Mouse (Mus musculus) forebrain, embryonic 12.5 days (tissue): ENCODE results near the gene Pnn. TPM values are rescaled to one million over a fixed set of nuclear protein-coding genes. Genes with fewer than 3 reads are reported as not detected.

Experiments used
- ATAC-seq: fragments of 200-750 bp; cut with Nextera tagmentation; 2 replicates; pipeline ENCODE4 v1.8.0; 2017; ENCODE audit warnings: moderate TSS enrichment; ENCODE audit not compliant: low FRiP score
- H3K27ac ChIP-seq: fragments of 300-500 bp; sonication (generic); 2 replicates; pipeline ENCODE4 v1.5.1; 2016; ENCODE audit warnings: mild to moderate bottlenecking
- H3K27me3 ChIP-seq: fragments of 300-500 bp; sonication (generic); 2 replicates; pipeline ENCODE4 v1.6.1; 2016; ENCODE audit warnings: mild to moderate bottlenecking
- H3K36me3 ChIP-seq: fragments of 300-500 bp; sonication (generic); replicated peaks from 2 replicates; pipeline ENCODE4 v1.6.1; 2016; ENCODE audit warnings: mild to moderate bottlenecking
- H3K4me1 ChIP-seq: fragments of 300-500 bp; sonication (generic); 2 replicates; pipeline ENCODE4 v1.6.1; 2016
- H3K4me2 ChIP-seq: fragments of 300-500 bp; sonication (generic); 2 replicates; pipeline ENCODE4 v1.6.1; 2016; ENCODE audit warnings: mild to moderate bottlenecking, moderate library complexity
- H3K4me3 ChIP-seq: fragments of 300-500 bp; sonication (generic); replicated peaks from 2 replicates; pipeline ENCODE4 v1.5.1; 2016; ENCODE audit warnings: mild to moderate bottlenecking
- H3K9ac ChIP-seq: fragments of 300-500 bp; sonication (generic); 2 replicates; pipeline ENCODE4 v1.6.1; 2016; ENCODE audit warnings: mild to moderate bottlenecking
- H3K9me3 ChIP-seq: fragments of 300-500 bp; sonication (generic); 2 replicates; pipeline ENCODE4 v1.6.1; 2016
- WGBS: fragments of 180-500 bp; shearing (Covaris S2); methylation state at CpG from one replicate; pipeline ENCODE4 v1.1.7; 2016; 5-methylcytosine and 5-hydroxymethylcytosine counted together
- polyA plus RNA-seq: library from polyadenylated mRNA; unstranded; fragments of >200 nt; fragmentation: Nextera tagmentation; extraction: Ambion mirVana; gene quantifications from 2 replicates; pipeline ENCODE4 v1.2.1, GENCODE M21; 2016

The Pnn gene
- polyA plus RNA-seq, result 130 and 134 TPM in 2 replicates

DNA sequence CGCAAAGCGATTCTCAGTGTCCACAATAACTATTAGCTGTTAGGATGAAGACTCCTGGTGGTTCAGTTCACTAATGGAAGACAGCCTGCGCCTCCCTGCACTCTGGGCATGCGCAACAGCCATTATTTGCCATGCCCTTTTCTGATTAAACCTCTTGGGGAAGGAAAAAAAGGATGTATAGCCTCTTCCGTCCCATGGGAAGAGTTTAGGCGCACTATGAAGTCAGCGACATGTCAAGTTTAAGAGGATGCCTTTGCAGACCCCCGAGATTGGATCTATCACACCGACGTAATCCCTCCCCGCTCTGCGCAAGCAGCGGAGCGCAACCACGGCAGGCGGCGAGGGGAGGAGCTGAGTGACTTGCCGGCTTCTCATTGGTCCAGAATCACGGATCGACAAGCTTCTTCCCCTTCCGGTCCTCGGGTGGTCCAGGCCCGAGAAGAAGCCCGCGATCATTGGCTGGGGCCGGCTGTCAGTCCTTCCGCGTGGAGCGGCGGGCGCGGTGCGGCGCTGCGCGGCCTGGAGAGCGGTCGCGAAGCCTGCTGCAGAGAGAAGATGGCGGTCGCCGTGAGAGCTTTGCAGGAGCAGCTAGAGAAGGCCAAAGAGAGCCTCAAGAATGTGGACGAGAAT lies at the start of gene Pnn:
Gene Pnn (plus strand): TSS at position 437 of the 630 bp plus-strand sequence.
- Histone ChIP-seq H3K4me3 (peak within 1 kb of the TSS; percentile 99), H3K9me3 (no peaks in the 10 kb centered on the region), H3K27ac (peak within 1 kb of the TSS; percentile 89), H3K4me2 (peak within 1 kb of the TSS; percentile 61), H3K4me1 (peaks cover 14% of the 10 kb centered on the region), H3K9ac (peak within 1 kb of the TSS; percentile 97), H3K27me3 (no peaks in the 10 kb centered on the region), H3K36me3 (peaks cover 34% of the 10 kb centered on the region)
- WGBS, result under 1% methylated on average over 43 of the region's 43 CpGs
- ATAC-seq, result peak; percentile 99

DNA sequence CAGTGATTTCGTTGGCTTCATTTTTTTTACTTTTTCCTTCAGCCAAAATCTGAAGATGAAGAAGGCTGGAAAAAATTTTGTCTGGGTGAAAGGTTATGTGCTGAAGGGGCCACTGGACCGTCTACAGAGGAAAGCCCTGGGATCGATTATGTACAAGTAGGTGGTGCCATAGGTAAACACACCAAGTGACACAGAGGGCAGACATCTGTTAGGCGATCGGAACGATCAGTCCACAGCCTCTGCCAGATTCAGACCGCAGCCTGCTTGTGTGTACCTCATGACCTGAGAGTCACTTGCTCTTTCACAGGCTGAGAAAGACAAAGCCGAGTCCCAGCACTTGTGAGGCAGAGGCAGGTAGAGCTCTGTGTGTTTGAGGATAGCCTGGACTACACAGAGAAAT lies 48.7 kb upstream of the Pnn start:
- Histone ChIP-seq H3K36me3 (peaks cover 45% of the 10 kb centered on the region), H3K4me1 (no peaks in the 10 kb centered on the region), H3K9ac (no peak overlapping the region), H3K9me3 (no peaks in the 10 kb centered on the region), H3K4me3 (no peak overlapping the region), H3K27me3 (no peaks in the 10 kb centered on the region), H3K4me2 (no peak overlapping the region), H3K27ac (no peak overlapping the region)
- no peak for ATAC-seq
- 83% methylated on average over 8 of the region's 8 CpGs for WGBS

DNA sequence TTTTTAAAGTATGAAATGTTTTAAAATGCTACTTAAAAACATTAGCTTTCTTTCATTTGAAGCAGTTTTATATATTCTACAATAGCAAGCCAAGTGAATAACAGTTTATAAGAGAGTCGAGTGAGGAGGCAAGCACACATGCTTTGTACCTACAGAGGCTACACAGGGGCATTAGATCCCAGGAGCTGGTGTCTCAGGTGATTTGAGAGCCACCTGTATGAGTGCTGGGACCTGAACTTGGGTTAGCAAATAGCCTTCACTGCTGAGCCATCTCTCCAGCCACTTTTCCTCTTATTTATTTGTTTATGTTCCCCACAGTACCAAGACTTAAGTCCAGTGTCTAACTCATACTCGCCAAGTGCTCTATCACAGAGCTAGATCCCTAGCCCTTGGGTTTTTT lies 46.8 kb upstream of the Pnn start:
- no peak for ATAC-seq
- WGBS, result 88% methylated on average over 2 of the region's 2 CpGs
- Histone ChIP-seq H3K4me2 (no peak overlapping the region), H3K27me3 (no peaks in the 10 kb centered on the region), H3K9ac (no peak overlapping the region), H3K4me3 (no peak overlapping the region), H3K27ac (no peak overlapping the region), H3K4me1 (no peaks in the 10 kb centered on the region), H3K9me3 (no peaks in the 10 kb centered on the region), H3K36me3 (peaks cover 48% of the 10 kb centered on the region)

DNA sequence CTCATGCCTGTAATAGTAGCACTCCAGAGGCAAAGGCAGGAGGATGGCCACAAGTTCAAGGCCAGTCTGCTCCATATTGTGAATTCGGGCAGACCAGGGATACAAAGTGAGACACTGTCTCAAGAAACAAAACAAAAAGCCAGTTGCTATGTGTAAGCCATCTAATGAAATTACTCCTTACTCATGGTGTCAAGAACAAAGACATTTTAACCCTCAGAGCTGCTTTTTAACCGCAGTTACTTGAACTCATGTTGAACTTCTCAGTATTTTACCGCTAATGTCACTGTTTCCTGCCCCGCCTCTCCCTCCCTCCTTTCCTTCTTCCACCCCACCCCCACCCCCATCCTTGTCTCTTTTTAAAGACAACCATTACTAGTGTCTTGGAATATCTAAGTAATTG lies 45.4 kb upstream of the Pnn start:
- Histone ChIP-seq H3K27ac (no peak overlapping the region), H3K4me3 (no peak overlapping the region), H3K27me3 (no peaks in the 10 kb centered on the region), H3K9me3 (no peaks in the 10 kb centered on the region), H3K9ac (no peak overlapping the region), H3K36me3 (peaks cover 54% of the 10 kb centered on the region), H3K4me2 (no peak overlapping the region), H3K4me1 (no peaks in the 10 kb centered on the region)
- WGBS, result 93% methylated on average over 4 of the region's 4 CpGs
- ATAC-seq, result no peak

DNA sequence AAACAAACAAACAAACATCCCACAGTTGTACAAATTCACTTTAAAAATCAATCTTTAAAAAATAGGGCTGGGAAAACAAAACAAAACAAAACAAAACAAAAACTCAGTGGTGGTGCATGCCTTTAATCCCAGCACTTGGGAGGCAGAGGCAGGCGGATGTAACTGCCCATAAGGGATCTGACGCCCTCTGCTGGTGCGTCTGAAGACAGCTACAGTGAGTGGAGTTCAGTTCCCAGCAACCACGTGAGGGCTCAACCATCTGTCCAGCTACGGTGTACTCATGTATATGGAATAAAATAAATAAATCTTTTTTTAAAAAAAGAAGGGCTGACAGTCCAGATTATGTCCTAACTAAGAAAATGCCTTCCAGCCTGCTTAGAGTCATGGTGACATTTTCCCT lies 34.6 kb upstream of the Pnn start:
- H3K27ac ChIP-seq, result no peak overlapping the region
- no peak overlapping the region for H3K4me3 ChIP-seq
- no peak for ATAC-seq
- H3K36me3 ChIP-seq, result peaks cover 9% of the 10 kb centered on the region
- H3K9me3 ChIP-seq, result no peaks in the 10 kb centered on the region
- H3K4me1 ChIP-seq, result no peaks in the 10 kb centered on the region
- no peak overlapping the region for H3K4me2 ChIP-seq
- WGBS, result 75% methylated on average over 5 of the region's 5 CpGs
- H3K9ac ChIP-seq, result no peak overlapping the region
- no peaks in the 10 kb centered on the region for H3K27me3 ChIP-seq

DNA sequence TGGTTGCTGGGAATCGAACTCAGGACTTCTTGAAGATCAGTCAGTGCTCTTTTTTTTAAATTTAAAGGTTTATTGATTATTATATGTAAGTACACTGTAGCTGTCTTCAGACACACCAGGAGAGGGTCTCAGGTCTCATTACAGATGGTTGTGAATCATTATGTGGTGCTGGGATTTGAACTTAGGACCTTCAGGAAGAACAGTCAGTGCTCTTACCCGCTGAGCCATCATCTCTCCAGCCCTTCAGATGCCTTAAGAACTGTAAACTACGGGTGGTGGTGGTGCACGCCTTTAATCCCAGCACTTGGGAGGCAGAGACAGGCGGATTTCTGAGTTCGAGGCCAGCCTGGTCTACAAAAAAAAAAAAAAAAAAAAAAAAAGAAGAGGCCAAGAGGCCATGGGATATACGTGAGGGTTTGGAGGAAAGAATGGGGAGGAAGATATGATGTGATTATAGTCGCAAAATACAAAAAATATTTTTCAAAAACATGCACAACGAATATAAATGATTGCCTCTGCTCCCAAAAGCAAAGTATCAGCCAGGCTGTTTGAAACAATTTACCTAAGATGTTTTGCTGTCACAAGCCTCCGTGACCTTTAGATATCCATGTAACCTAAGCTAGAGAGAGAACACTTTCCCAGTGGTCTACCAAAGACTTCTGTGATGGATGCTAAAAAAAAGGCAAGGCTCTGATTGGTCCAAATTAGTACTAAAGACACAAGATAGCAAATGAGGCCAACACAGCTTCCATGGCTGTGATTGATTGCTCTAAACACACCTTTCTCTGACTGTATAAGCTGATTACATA lies 27.3 kb upstream of the Pnn start:
- Histone ChIP-seq H3K9me3 (no peaks in the 10 kb centered on the region), H3K36me3 (peaks cover 28% of the 10 kb centered on the region), H3K27ac (peak overlapping the region; percentile 63), H3K4me1 (no peaks in the 10 kb centered on the region), H3K27me3 (no peaks in the 10 kb centered on the region), H3K4me2 (peak overlapping the region; percentile 38), H3K4me3 (peak overlapping the region; percentile 10; the same call in 1 of the 2 replicates), H3K9ac (no peak overlapping the region)
- no peak for ATAC-seq
- WGBS, result 68% methylated on average over 10 of the region's 10 CpGs

DNA sequence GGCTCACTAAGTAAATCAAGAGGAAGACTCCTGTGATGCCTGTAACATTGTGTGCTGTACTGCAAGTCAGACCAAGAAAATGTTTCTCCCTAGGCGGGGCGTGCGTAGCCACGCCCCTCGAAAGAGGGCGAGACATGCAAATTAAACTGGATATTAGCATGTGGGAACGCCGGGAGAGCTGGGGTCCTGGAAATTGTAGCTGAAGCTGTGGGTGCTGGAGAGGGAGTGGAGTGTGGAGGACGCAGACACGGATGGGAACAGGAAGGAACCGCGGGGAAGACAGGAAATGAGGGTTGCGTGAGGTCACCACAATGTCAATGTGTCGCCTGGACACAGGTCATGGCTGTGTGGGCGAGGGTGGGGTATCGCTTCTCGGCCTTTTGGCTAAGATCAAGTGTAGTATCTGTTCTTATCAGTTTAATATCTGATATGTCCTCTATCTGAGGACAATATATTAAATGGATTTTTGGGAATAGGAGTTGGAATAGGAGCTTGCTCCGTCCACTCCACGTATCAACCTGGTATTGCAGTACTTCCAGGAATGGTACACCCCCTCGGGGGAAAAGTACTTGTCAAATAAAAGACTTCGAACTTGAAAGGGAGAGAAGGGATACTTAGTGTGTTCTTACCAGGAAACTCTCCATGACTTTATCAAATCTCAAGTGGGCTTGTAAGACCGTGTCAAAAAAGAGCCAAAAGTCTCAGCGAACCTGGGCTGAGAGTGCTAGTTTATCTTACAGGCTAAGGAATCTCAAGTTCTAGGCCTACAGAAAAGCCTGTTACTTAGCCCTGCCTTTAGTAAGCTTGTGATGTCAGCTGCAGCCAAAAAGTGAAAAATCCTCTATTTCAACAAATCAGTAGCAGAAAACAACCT lies 26.5 kb upstream of the Pnn start:
- 3% methylated on average over 23 of the region's 23 CpGs for whole genome bisulfite sequencing

DNA sequence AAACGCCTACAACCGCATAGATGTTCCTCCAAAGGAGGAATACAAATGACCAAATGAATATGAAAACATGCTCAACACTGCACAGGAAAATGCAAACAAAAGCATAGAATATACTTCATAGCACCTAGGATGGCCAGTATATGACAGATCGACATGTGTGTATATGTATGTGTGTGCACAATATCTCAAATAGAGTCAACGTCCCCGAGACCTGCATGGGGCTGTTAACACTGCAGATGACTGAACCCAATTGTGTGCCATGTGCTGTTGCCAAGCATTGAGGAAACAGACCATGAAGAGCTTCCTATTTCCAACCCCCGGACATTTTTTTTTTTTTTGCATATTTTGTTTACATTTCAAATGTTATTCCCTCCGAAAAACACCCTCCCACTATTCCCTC lies 25.8 kb upstream of the Pnn start:
- H3K36me3 ChIP-seq, result peaks cover 42% of the 10 kb centered on the region
- no peaks in the 10 kb centered on the region for H3K9me3 ChIP-seq
- ATAC-seq, result no peak
- H3K27me3 ChIP-seq, result no peaks in the 10 kb centered on the region
- H3K4me2 ChIP-seq, result no peak overlapping the region
- 38% methylated on average over 7 of the region's 7 CpGs for WGBS
- no peak overlapping the region for H3K9ac ChIP-seq
- no peaks in the 10 kb centered on the region for H3K4me1 ChIP-seq
- 0 out of 2 replicates have a peak overlapping the region, but pooled peaks have one; percentile 1 for H3K27ac ChIP-seq
- H3K4me3 ChIP-seq, result no peak overlapping the region

More for the DNA sequence above, 26.5 kb upstream of the Pnn start:
- Histone ChIP-seq H3K27ac (peak overlapping the region; percentile 63), H3K4me3 (peak overlapping the region; percentile 10; the same call in 1 of the 2 replicates), H3K9me3 (no peaks in the 10 kb centered on the region), H3K9ac (no peak overlapping the region), H3K4me2 (peak overlapping the region; percentile 38), H3K4me1 (no peaks in the 10 kb centered on the region), H3K27me3 (no peaks in the 10 kb centered on the region), H3K36me3 (peaks cover 36% of the 10 kb centered on the region)
- ATAC-seq, result peak; percentile 88

DNA sequence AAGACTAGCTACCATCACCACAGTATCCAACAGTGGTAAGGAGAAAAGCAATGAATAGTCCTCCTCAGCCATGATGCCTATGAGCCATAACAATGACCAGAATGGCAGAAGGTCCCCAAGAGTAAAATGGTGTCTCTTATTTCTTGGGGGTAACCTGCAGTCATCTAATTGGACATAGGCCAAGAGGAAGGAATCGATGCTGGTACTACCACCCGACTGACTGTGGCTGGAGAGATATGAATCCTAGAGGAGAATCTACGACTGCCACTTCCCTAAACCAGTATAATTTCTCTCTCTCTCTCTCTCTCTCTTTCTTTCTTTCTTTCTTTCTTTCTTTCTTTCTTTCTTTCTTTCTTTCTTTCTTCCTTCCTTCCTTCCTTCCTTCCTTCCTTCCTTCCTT lies 14.2 kb upstream of the Pnn start:
- no peaks in the 10 kb centered on the region for H3K9me3 ChIP-seq
- ATAC-seq, result no peak
- WGBS, result 93% methylated on average over 3 of the region's 3 CpGs
- H3K4me1 ChIP-seq, result no peaks in the 10 kb centered on the region
- no peak overlapping the region for H3K4me3 ChIP-seq
- H3K36me3 ChIP-seq, result peaks cover 35% of the 10 kb centered on the region
- no peak overlapping the region for H3K27ac ChIP-seq
- H3K4me2 ChIP-seq, result no peak overlapping the region
- H3K27me3 ChIP-seq, result no peaks in the 10 kb centered on the region
- no peak overlapping the region for H3K9ac ChIP-seq

DNA sequence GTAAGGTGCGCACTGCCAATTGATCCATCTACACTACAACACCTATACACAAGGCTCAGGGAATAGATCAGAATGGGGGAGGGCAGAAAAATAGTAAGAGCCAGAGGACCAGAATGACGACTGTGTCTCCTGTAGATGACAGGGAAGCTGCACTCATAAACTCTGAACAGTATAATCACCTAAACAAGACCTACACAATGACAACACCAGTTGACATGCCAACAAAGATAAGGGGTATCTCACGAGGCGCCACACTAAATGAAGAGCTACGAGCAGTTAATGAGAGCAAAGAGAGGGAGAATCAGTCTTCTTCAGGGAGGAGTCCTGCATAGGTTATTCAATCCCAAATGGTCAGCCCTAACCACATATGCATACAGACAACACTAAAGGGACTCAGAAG lies 13.5 kb upstream of the Pnn start:
- Histone ChIP-seq H3K27ac (no peak overlapping the region), H3K9ac (no peak overlapping the region), H3K27me3 (no peaks in the 10 kb centered on the region), H3K36me3 (peaks cover 34% of the 10 kb centered on the region), H3K4me1 (no peaks in the 10 kb centered on the region), H3K4me3 (no peak overlapping the region), H3K4me2 (no peak overlapping the region), H3K9me3 (no peaks in the 10 kb centered on the region)
- no peak for ATAC-seq
- WGBS, result 85% methylated on average over 5 of the region's 5 CpGs

DNA sequence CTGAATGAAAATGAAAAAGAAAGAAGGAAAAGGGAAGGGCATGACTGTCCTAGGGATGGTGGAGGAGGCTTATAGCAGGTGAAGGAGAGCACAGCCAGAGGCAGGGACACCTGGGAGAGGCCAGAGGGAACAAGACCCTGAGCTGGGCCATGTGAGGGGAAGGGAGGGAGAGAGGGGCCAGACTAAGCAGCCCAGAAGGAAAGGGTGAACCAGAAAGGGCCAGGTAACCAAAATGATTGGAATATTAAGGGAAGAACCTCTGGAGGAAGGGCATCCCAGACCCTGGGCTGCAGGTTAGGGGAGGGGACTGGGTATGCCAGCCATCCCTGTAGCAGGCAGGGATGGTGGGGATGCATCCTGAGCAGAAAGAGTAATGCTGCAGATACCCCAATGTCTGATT lies 12.7 kb upstream of the Pnn start:
- no peak overlapping the region for H3K27ac ChIP-seq
- H3K27me3 ChIP-seq, result no peaks in the 10 kb centered on the region
- no peak overlapping the region for H3K4me2 ChIP-seq
- H3K9me3 ChIP-seq, result no peaks in the 10 kb centered on the region
- H3K4me1 ChIP-seq, result peaks cover 3% of the 10 kb centered on the region; the same call in 1 of the 2 replicates
- no peak for ATAC-seq
- H3K9ac ChIP-seq, result no peak overlapping the region
- peaks cover 29% of the 10 kb centered on the region for H3K36me3 ChIP-seq
- no peak overlapping the region for H3K4me3 ChIP-seq

DNA sequence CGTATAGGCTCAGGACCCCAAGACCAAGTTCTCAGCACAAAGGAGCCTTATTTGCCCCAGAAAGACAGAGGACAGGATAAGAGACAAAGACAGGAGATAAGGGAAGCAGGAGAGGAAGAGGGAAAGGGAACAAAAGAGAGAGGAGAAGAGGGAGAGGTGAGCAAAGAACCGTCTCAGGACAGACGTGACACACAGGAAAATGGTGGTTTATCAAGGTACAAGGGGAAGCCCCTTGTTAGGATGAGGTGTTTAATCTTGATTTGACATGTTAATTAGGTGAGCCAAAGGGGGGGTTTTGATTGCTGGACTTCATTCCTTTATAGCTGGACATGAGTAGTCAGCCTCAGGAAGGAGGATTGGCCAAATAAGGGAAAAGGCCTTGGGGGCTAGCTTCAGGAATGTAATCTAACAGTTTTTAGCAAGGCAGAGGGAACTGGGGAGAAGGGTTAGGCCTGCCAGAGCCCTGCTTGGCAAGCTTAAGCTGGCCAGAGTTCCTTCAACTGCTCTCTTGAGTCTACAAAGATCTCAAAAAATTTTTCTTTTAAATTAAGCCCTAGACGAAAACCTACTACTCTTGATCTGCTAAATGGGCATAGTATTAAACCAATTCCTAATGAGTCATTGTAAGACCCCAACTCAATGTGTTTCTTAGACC lies 11.4 kb upstream of the Pnn start:
- WGBS, result 93% methylated on average over 4 of the region's 4 CpGs
- H3K36me3 ChIP-seq, result peaks cover 29% of the 10 kb centered on the region

More for the DNA sequence above, 11.4 kb upstream of the Pnn start:
- H3K4me2 ChIP-seq, result no peak overlapping the region
- no peaks in the 10 kb centered on the region for H3K9me3 ChIP-seq
- H3K27ac ChIP-seq, result no peak overlapping the region
- H3K27me3 ChIP-seq, result no peaks in the 10 kb centered on the region
- H3K4me3 ChIP-seq, result no peak overlapping the region
- ATAC-seq, result no peak
- no peak overlapping the region for H3K9ac ChIP-seq
- H3K4me1 ChIP-seq, result peaks cover 14% of the 10 kb centered on the region
